Mouse (Mus musculus) thymus, adult 18-20 months (tissue): Measurements from ENCODE around the gene Padi2.
A peak's percentile ranks its signal among the peaks of the same experiment; 100 is the strongest.

Experiments
- DNase-seq, 2 experiments: peaks; one replicate each; pipeline ENCODE4 v3.0.0; 2022; ENCODE audit warnings: mixed read lengths in 2 of 2

Padi2 gene

GRCm38 (mm10) chr4:140928349-140928748 lies 22.2 kb downstream of the Padi2 start:
- no peak for DNase-seq

- no peak for DNase-seq
Observed at GRCm38 (mm10) chr4:140929745-140930144, 23.6 kb downstream of the Padi2 start.

- peak in 1 of 2 experiments; percentile 30 for DNase-seq
Observed at GRCm38 (mm10) chr4:140930900-140931470, 24.8 kb downstream of the Padi2 start.

- no peak for DNase-seq
Observed at GRCm38 (mm10) chr4:140935643-140936042, 29.5 kb downstream of the Padi2 start.

GRCm38 (mm10) chr4:140944356-140944755 lies 38.2 kb downstream of the Padi2 start:
- DNase-seq, result peak; percentile 62 to 76

- peak; percentile 79 to 90 for DNase-seq
Observed at GRCm38 (mm10) chr4:140944961-140945442, 38.9 kb downstream of the Padi2 start.

- peak in 1 of 2 experiments; percentile 38 for DNase-seq
Observed at GRCm38 (mm10) chr4:140945571-140945970, 39.4 kb downstream of the Padi2 start.

- peak in 1 of 2 experiments; percentile 31 for DNase-seq
Observed at GRCm38 (mm10) chr4:140946048-140946447, 39.9 kb downstream of the Padi2 start.

GRCm38 (mm10) chr4:140946580-140947205 lies 40.5 kb downstream of the Padi2 start:
- peak in 1 of 2 experiments; percentile 42 for DNase-seq

- DNase-seq, result no peak
Observed at GRCm38 (mm10) chr4:140947487-140948440, 41.6 kb downstream of the Padi2 start.

GRCm38 (mm10) chr4:140948481-140948880 lies 42.3 kb downstream of the Padi2 start:
- peak in 1 of 2 experiments; percentile 62 for DNase-seq

GRCm38 (mm10) chr4:140949052-140949451 lies 42.9 kb downstream of the Padi2 start:
- peak in 1 of 2 experiments; percentile 53 for DNase-seq

- DNase-seq, result no peak
Observed at GRCm38 (mm10) chr4:140949616-140950015, 43.5 kb downstream of the Padi2 start.

GRCm38 (mm10) chr4:140950574-140950973 lies 44.4 kb downstream of the Padi2 start:
- DNase-seq, result no peak

- no peak for DNase-seq
Observed at GRCm38 (mm10) chr4:140951861-140952641, 45.9 kb downstream of the Padi2 start.

- DNase-seq, result no peak
Observed at GRCm38 (mm10) chr4:140957131-140957702, 51.1 kb downstream of the Padi2 start.

GRCm38 (mm10) chr4:140957725-140958124 lies 51.6 kb downstream of the Padi2 start:
- DNase-seq, result peak; percentile 66 to 73

- DNase-seq, result no peak
Observed at GRCm38 (mm10) chr4:140958319-140958718, 52.2 kb downstream of the Padi2 start.

GRCm38 (mm10) chr4:140959128-140959679 lies 53.1 kb downstream of the Padi2 start:
- no peak for DNase-seq

GRCm38 (mm10) chr4:140959715-140960479 lies 53.8 kb downstream of the Padi2 start:
- DNase-seq, result no peak
